In the genomic region with DNA sequence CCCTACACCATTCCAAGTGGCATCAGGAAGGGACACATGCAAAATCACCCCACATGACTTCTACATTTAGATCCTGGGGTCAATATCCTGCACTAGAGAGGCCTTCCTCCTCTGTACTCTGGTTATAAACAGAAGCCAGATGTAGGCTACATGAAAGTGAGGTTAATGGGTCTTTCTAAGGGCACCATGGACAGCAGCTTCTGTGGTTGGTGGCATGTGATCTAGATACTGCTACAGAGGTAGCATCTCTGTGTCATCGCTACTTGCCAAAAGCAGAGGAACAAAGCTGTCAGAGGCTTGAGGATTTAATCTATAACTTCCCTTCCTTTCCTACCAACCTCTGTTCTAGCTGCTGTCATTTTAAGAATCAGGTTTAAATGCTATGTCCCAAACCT, we compare ENCODE assay signal across 16 mouse cellular contexts.
A peak's percentile ranks its signal among the peaks of the same experiment; 100 is the strongest.
DNase-seq lines count a peak whose midpoint lies in the region; ATAC-seq lines count a peak whose summit lies in the region.
"Had no signal": no experiment of that assay in that cellular context is flagged by ENCODE, and none has a peak within 500 bp of the region (broad histone marks: within the 10 kb centered on the region; RNA-seq: fewer than 3 reads in every experiment).

No protein-coding gene starts in this region.

- 0 out of 2 replicates have a peak, but pooled peaks have one; percentile 7 for ATAC-seq in midbrain, embryonic 11.5 days (ENCODE audit: low FRiP score)
- no peak; the same call in 1 of the 2 replicates for ATAC-seq in midbrain, embryonic 13.5 days
- ATAC-seq in neural tube, embryonic 13.5 days (ENCODE audit: low read depth): 0 out of 2 replicates have a peak, but pooled peaks have one; percentile 4
- ATAC-seq: liver, embryonic 12.5 days; liver, postnatal 0 days had no signal

- no peak overlapping the region for H3K4me3 ChIP-seq in midbrain, embryonic 11.5 days (ENCODE audit: low read depth, low read length)
- no peak overlapping the region for H3K4me3 ChIP-seq in midbrain, embryonic 13.5 days (replicated peaks)
- H3K4me3 ChIP-seq in neural tube, embryonic 13.5 days: no peak overlapping the region
- H3K4me3 ChIP-seq: erythroblast, embryonic 14.5 days; forebrain, embryonic 12.5 days; heart, embryonic 12.5 days; liver, embryonic 12.5 days; stomach, embryonic 15.5 days had no signal

- H3K4me2 ChIP-seq in midbrain, embryonic 11.5 days: no peak overlapping the region
- no peak overlapping the region for H3K4me2 ChIP-seq in midbrain, embryonic 13.5 days (replicated peaks)
- H3K4me2 ChIP-seq in neural tube, embryonic 13.5 days: no peak overlapping the region
- H3K4me2 ChIP-seq: heart, embryonic 12.5 days; liver, embryonic 12.5 days; stomach, embryonic 15.5 days had no signal

- WGBS in midbrain, embryonic 11.5 days: 95% methylated on average over 1 of the region's 1 CpGs
- 100% methylated on average over 1 of the region's 1 CpGs for WGBS in midbrain, embryonic 13.5 days
- 95% methylated on average over 1 of the region's 1 CpGs for WGBS in neural tube, embryonic 13.5 days

- no peaks in the 10 kb centered on the region for H3K27me3 ChIP-seq in midbrain, embryonic 11.5 days (ENCODE audit: control insufficient read depth, insufficient read depth, low read length)
- no peaks in the 10 kb centered on the region for H3K27me3 ChIP-seq in midbrain, embryonic 13.5 days
- H3K27me3 ChIP-seq in neural tube, embryonic 13.5 days: no peaks in the 10 kb centered on the region
- H3K27me3 ChIP-seq: forebrain, embryonic 12.5 days; heart, embryonic 12.5 days; liver, embryonic 12.5 days; stomach, embryonic 15.5 days had no signal

- no peaks in the 10 kb centered on the region for H3K36me3 ChIP-seq in midbrain, embryonic 11.5 days (ENCODE audit: control insufficient read depth, insufficient read depth, low read length)
- H3K36me3 ChIP-seq in midbrain, embryonic 13.5 days: no peaks in the 10 kb centered on the region
- H3K36me3 ChIP-seq in neural tube, embryonic 13.5 days: no peaks in the 10 kb centered on the region
- H3K36me3 ChIP-seq: forebrain, embryonic 12.5 days; heart, embryonic 12.5 days; liver, embryonic 12.5 days; stomach, embryonic 15.5 days had no signal

- H3K9me3 ChIP-seq in midbrain, embryonic 11.5 days (ENCODE audit: control insufficient read depth, low read length): no peaks in the 10 kb centered on the region
- no peaks in the 10 kb centered on the region for H3K9me3 ChIP-seq in midbrain, embryonic 13.5 days
- H3K9me3 ChIP-seq in neural tube, embryonic 13.5 days: no peaks in the 10 kb centered on the region
- H3K9me3 ChIP-seq: forebrain, embryonic 12.5 days; heart, embryonic 12.5 days; liver, embryonic 12.5 days; stomach, embryonic 15.5 days had no signal

- no peak overlapping the region for H3K27ac ChIP-seq in midbrain, embryonic 11.5 days (ENCODE audit: low read depth, low read length)
- H3K27ac ChIP-seq in midbrain, embryonic 13.5 days: no peak overlapping the region
- H3K27ac ChIP-seq in neural tube, embryonic 13.5 days (replicated peaks): no peak overlapping the region
- H3K27ac ChIP-seq: forebrain, embryonic 12.5 days; kidney, postnatal 0 days; liver, embryonic 12.5 days; macrophage; stomach, embryonic 15.5 days had no signal

- DNase-seq in heart, adult 11 months: peak; percentile 60
- no peak for DNase-seq in heart, adult 18-20 months
- no peak for DNase-seq in midbrain, embryonic 11.5 days (ENCODE audit: low spot score, missing footprints)
- no peak for DNase-seq in neural tube, embryonic 10.5 days (ENCODE audit: extremely low spot score, low spot score)
- no peak for DNase-seq in thymus, postnatal 14 days
- no peak for DNase-seq in retina, embryonic 14.5 days (ENCODE audit: low spot score)

- H3K9ac ChIP-seq in midbrain, embryonic 11.5 days (ENCODE audit: low read length): no peak overlapping the region
- no peak overlapping the region for H3K9ac ChIP-seq in midbrain, embryonic 13.5 days (replicated peaks)
- no peak overlapping the region for H3K9ac ChIP-seq in neural tube, embryonic 13.5 days
- H3K9ac ChIP-seq: forebrain, embryonic 12.5 days; heart, embryonic 12.5 days; liver, embryonic 12.5 days; liver, postnatal 0 days; stomach, embryonic 15.5 days had no signal

- H3K4me1 ChIP-seq in midbrain, embryonic 11.5 days (ENCODE audit: control insufficient read depth, insufficient read depth, low read length): no peaks in the 10 kb centered on the region
- peaks cover 6% of the 10 kb centered on the region for H3K4me1 ChIP-seq in midbrain, embryonic 13.5 days (replicated peaks)
- peaks cover 13% of the 10 kb centered on the region for H3K4me1 ChIP-seq in neural tube, embryonic 13.5 days (replicated peaks)
- H3K4me1 ChIP-seq: heart, embryonic 12.5 days; liver, embryonic 12.5 days; stomach, embryonic 15.5 days had no signal
